Mouse (Mus musculus): ENCODE measurements around the gene Slc2a9.

The Slc2a9 gene

DNA sequence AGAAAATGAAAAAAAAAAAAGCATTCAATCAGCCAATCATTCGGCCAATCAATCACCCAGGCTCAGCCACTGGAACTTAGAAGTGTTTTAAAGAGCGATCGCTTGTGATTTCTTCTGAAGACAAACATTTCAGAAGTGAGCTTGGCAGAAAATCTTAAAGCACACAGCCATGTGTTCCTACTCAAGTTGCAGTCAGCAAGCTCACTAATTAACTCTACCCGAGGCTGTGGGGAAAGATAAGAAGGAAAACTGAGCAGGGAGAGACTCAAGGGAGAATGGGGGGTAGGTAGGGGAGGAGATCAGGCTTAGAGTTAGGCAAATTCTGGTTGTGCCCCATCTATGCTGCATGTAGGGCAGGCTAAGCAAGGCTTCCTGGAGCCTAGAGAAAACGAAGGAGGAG is 130.6 kb downstream of the Slc2a9 start:
- DNase-seq (ENCODE audit: low read depth): no peak

DNA sequence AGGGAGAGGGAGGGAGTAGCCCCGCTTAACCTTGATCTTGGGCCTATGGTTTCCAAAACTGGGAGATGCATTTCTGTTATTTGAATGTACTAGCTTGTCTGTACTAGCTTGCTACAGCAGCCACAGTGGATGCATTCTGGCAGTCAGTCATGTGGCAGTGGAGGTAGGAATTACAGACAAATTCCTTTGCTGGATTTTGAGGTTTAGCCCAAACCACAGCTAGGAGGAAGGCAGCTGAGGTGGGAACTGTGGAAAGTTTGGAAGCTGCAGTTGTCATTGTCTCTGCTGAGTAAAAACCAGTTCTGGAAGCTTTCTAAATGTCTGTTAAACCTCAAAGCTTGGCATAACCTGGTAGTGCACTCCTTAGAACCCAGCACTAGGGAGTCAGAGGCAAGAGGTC is 131.6 kb downstream of the Slc2a9 start:
- no peak for DNase-seq (ENCODE audit: low read depth)

DNA sequence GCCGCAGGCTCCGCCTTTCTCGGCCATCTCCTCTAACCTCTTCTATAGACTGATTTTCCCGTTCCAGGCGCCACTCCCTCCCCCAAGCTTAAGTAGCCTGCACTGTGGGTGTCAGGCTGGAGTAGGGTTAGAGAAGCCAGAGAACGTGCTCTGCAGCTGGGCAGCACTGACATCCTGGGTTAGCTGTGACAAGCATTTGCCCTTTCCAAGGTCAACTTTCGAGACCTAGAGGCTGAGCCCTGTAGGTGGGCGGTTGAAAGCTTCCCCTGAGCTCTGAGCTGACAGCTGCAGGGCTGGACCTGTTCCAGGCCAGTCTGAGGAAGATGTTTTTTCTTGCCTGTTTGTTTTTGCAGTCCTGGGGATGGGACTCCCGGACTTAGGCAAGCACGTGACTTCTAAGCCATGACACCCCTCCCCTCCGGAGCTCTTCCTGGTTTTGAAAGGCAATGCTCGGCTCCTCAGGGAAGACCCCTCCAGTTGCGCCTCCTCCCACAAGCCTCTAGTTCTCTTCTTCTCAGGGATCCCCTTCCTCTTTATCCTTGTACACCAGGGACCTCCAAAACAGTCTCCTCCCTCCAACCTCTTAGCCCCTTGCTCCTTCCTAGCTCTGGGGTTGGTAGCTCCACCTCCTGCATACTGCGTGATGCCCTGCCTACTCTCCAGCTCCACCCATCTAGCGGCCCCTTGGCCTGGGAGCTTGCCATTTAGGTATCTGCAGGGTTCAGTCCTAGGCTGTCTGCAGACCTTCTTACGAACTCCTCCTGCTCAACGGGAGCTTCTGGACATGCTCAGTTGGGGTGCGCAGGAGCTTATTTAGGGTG is 136.1 kb downstream of the Slc2a9 start:
- DNase-seq (ENCODE audit: low read depth): peak; percentile 18

DNA sequence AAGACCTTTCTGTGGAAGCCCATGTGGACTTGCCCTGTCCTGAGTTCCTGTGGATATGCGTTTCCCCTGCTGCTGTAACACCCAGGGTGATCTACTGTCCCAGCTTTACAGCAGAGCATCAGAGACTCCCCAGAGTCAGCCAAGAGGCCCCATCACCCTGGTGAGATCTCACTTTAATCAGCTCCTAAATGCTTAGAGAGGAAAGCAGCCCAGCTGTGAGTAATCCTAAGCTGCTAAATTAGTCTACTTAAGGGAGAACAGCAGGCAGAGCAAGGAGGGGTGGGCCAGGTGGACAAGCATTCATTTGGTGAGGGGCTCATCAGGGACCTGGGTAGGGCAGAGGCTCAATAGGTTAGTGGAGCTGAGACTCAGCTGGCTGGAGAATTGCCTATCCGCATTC is 137.4 kb downstream of the Slc2a9 start:
- no peak for DNase-seq (ENCODE audit: low read depth)

DNA sequence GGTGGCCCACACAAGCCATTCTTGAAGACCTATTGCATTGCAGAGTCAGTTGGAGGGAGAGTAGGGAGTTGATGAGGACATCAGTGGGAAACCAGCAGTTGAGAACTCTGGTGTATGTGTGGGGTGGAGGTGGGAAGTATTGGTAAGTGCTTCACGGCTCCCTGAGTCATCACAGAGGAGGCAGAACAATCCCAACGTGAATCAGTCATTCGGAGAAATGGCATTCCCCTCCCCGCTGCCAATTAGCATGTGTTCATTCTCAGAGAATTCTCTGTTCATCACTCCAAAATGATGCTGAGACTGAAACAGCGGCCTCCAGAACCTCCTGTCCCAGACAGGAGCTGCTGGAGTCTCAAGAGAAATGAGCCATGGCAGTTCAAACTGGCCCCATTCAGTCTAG is 138.5 kb downstream of the Slc2a9 start:
- DNase-seq (ENCODE audit: low read depth): peak; percentile 16

DNA sequence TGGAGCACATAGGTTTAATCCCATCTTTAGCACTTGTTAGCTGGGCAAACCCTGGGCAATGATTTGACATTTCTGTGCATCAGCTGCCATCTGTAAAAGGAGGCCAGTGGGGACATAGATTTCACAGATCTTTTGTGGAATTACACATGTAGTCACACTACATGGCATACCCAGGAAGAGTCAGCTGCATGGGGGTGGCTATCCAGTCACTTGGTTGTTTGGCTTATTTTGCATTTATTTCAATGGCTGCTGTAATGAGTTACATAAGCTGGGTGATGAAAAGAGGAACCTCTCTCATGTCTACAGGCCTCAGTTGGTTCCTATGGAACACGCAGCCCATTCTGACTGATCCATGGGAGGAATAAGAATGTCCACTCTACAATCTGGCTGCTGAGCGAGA is 143.2 kb downstream of the Slc2a9 start:
- DNase-seq (ENCODE audit: low read depth): no peak

DNA sequence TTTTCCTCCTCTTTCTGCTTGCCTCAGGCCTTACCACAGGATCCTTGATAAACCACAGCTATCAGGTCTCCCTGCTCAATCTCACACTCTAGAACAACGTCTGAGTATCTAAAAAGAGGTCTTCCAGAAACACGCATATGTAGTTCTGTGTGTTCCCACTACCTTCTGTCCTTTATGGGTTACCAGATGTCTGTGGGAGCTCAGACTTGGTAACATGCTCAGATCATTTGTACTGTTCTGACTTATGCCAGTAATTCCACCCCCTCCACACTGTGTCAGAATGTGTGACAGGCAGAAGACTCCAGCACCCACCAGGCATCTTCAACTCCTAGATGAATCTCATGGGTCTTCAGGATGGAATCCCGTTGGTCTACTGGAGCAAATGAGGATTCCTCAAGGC is 146.0 kb downstream of the Slc2a9 start:
- no peak for DNase-seq (ENCODE audit: low read depth)

DNA sequence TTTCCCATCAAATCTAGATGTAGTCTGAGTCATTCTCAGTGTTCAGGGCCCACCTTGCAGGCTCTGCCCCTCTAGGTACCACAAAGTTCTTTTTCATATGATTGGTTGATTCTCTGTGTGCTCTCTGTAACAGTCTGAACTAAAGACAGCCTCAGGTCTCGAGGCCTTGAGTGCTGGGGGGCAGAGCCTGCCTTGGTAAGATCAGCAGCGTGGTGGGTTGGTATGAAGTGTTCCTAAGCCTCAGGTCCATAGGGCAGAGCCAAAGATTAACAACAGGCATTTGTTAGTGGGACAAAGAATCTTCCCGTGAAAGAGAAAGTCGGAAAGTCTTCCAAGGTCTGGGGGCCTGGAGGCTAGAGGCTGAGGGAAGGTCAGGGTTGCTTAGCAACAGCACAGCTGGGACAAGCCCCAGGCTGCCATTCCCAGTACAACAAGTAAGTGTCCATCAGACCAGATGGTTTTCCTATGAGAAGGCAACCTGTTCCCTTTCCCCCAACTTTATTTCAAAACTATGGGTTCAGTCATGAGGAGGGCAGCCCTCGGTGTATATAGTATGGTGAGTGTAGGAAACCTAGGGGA is 152.5 kb downstream of the Slc2a9 start:
- no peak for DNase-seq (ENCODE audit: low read depth)

DNA sequence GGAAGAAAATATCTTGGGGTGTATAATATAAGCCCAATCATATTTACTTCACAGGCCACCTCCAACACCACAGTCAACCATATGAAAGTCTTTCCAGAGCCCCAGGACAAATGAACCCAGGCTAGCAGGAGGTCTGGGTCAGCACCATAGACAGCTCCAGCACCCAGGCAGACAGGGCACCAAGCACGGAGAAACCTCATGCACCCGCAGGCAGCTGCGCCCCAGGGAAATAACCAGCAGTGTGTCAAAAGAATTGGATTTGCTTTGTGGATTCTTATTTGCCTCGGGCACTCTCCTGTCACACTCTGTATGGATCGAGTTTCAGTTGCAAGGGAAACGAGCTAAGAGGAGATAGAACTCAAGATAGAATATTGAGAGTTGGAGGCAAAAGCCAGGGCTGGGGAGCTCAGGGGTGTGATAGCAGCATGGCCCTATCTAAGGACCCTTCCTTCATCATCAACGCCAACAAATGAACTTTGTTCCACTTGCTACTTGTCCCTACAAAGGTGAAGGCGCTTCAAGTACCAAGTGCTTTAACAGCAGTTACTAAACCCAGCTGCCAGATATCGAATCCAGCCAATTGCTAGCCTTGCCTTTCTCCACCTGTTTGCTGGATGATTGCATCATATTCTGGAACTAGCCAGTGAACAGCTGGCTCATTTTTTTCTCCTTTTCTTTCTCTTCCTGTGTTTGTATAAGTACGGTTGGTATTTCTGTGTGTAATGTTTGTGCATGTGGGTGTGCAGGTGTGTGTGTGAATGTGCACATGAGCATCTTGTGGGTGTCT is 156.1 kb downstream of the Slc2a9 start:
- DNase-seq (ENCODE audit: low read depth): peak; percentile 56

DNA sequence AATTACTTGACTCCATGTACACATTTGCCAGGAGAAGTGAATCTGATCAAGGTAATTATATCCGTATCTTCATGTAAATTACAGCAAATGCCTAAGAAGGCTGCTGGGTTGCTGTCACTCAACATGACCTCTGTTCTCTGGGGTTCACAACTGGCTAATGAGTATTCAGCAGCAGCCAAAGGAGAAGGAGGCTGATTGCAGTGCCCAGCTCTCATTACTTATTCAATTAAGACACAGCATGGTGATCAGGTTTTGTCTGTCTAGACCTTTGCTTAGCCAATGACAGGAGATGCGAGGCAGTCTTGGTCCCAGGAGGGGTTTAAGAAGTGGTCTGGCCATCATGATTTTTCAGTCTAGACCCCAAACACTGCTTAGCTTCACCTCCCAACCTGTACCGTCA is 159.8 kb downstream of the Slc2a9 start:
- DNase-seq (ENCODE audit: low read depth): no peak

DNA sequence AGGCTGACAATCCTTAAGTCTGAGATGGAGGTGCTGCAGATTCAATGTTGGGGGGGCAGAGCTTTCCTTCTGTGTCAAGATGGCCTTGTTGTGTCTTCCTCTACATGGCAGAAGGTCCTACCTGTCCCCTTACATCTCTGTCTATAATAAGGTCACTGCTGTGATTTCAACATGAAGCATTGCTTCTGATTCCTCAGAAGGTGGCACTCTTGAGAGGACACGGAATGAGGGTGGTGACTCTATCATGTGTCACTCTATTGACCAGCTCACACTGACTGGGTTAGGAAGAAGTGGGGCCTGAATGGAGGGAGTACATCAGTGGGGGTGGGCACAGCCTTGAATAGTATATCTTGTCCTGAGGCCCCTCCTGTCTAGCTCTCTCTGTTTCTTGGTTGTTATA is 168.4 kb downstream of the Slc2a9 start:
- no peak for DNase-seq (ENCODE audit: low read depth)

DNA sequence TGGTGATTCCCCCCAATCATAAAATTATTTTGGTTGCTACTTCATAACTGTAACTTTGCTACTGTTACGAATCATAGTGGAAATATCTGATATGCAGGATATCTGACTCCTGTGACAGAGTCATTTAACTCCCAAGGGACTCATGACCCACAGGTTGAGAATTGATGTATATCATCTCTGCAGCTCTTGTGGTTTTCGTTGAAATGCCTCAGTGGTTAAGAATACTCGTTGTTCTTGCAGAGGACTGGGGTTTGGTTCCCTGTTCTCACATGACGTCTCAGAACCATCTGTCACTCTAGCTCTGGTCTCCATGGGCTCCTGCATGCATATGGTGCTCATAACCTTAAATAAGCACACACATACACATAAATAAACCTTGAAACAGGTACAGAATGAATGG is 169.6 kb downstream of the Slc2a9 start:
- no peak for DNase-seq (ENCODE audit: low read depth)

DNA sequence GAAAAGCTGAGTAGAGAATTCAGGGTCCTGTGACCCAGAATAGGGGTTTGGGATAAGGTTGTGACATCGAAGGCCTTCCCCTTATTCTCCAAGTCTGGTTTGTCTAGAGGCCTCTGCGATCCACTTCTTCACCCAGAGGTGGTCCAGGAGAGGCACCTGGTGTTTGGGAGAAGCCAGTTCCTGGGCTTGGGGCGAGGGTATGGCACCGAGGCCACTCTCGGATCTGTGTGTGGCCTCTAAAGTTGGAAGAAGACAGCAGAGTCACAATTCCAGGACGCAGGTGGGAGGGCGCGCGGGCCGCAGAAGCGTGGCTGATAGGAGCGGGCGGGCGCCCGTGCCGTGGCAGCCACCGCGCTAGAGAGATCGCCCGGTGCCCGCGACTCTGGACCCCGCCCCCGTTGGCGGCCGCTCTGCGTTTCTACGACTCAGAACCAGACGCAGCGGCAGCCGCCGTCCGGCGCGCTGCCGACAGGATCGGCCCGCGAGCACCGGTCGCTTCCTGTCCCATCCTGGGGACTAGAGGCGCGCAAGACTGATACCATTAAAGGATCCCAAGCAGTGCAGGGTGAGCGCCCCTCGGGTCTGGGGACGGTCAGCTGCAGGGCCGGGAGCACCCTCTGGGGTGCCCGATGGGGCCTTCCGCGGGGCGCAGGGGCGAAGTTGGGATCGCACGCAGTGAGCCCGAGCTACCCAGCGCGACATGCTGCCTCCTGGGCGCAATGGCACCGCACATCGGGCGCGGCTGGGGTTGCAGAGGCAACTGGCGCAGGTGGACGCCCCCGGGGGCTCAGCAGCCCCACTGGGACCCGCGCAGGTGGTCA is 183.8 kb downstream of the Slc2a9 start, which contains the start of gene Drd5:
TSS of gene Drd5 (plus strand) at position 402 of the 821 bp plus-strand sequence.
- no peak for DNase-seq (ENCODE audit: low read depth)

DNA sequence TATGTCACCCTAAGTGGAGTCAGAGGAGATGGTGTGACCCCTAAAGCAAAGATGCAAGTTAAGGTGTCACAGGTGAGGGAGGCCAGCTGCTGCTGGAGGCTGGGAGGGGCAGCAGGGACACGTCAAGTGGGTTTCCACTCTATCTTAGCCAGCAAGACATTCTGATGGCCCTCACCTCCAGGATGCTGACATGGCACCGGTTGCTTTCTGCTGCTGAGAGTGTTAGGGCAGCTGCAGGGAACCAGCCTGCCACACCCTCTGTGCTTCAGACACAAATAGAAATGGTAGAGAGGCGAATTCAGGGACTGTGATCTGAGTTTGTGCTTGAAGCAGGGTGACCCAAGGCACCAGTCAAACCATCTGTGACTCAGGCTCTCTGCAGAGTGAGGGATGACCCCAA is 193.1 kb downstream of the Slc2a9 start:
- DNase-seq (ENCODE audit: low read depth): no peak

DNA sequence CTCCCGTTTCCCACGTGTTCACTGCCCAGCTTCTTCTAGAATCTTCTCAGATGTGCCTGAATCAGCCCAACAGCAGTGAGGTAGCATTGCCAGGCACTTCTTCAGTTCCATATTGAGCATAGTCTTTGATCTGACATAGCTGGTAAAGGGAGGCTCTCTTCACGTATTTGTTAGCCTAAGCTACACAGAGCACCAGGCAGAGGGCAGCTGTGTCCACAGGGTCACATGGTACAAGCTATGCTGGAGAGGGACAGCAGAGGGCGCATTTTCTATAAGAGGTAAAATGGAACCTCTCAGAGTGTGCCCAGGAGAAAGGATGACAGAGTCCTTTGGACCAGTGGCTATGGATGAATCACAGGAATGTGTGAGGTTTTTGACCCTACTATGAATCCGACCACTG is 194.1 kb downstream of the Slc2a9 start:
- peak; percentile 59 for DNase-seq (ENCODE audit: low read depth)

DNA sequence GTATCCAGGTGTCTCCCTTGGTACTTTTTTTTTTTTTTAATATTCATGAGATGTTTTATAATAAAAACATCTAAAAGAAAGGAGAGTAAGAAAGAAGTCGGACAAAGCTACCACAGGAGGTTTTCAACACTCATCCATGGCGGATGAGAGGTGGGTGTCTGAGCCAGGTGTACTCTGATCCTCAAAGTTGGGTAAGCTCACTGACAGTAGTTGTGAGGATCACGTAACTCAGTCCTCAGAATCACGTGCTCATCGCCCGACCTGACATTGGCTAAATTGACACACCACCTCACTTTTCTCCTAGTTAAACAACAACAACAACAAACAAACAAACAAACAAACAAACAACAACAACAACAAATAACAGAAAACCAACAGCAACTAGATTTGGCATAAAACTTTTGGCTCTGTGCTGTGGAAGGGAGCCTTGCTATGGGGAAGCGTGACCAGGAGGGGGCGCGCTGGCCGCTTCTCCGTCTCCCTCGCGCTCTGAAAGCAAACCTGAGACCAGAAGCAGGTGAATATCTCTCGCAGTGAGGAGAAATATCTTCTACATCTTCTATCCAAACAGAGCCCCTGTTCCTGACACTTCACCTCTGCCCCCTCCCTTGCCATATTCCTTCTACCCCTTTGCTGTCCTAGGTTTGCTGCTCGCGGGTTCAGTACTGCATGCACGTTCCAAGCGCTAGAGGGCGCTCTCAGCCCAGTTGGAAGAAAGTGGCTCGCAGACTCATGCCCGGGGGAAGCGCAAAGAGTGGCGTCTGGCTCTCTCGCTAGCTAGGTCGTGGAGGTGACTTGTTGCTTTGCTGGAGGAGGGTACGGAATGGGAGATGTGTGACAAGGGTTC is 195.5 kb downstream of the Slc2a9 start:
- DNase-seq (ENCODE audit: low read depth): peak; percentile 93

DNA sequence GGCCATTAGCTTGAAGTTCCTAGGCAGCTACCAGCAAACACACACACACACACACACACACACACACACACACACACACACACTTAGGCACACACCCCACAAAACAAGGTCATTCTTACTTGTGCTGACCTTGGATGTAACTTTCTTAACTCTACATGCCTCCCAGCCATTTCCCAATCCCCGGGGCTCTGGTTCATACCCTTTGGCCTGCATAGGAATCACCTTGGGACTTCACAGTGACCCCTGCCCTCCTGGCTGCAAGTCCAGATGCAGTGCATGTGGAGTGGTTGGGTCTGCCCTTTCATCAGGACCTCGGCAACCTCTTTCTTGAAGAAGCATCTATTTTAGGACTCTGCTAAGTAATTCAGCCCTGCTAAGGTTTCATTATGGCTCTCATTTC is 197.7 kb downstream of the Slc2a9 start:
- no peak for DNase-seq (ENCODE audit: low read depth)

DNA sequence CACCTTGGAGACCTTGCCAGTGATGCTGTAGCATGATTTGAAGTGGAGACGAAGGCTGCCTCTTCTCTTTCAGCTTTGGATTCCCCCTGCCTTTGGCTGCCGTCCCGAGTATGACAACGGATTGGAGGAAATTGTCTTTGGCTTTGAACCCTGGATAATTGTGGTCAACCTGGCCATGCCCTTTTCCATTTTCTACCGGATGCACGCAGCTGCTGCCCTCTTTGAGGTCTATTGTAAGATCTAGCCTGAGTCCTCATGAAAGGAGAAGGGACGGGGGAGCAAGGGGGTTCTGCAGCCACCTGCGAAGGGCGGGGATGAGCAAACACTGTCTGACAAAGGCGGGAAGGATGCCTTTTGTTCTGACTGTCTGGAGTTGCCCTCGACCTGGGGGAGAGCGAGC is 200.3 kb downstream of the Slc2a9 start:
- DNase-seq (ENCODE audit: low read depth): no peak

DNA sequence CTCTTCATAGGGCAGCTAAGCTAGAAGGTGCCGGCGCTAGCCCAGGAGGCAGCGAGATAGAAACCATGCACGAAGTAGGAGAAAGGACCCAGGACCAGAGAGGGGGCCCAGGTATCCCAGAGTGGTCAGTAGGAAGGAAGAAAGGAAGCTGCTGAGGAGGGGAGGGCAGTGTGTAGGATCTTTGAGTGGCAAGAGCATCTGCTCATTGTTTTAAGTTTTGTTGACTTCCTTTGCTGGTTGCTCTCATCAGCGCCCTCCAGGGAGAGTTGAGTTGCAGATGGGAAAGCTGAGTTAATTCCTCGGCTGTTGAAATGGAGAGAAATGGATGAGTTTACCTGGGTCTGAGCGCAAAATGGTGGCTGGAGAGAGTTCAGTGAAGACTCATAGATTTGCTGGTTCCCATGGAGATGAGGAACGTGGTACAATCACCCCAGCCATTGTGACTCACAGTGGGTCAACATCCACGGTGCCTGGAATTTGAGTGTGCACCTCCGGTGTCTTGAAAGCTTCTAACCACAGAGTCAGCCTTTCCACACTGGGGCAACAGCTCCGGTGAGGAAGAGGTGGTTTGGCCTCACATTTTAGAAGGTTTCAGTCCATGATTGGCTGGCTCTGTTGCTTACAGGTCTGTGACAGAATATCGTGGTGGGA is 201.1 kb downstream of the Slc2a9 start:
- no peak for DNase-seq (ENCODE audit: low read depth)

Data from NIH3T3 (cell line).